8 mouse cellular contexts compared by ENCODE assay signal in genomic region chr13:65258175-65258954, GRCm38 (mm10). TPM values are rescaled to one million over a fixed set of nuclear protein-coding genes. Genes with fewer than 3 reads are reported as not detected.
A peak's percentile ranks its signal among the peaks of the same experiment; 100 is the strongest.
DNase-seq lines count a peak whose midpoint lies in the region; ATAC-seq and TF ChIP-seq lines count a peak whose summit lies in the region.

No protein-coding gene starts in this region.

- peak overlapping the region; percentile 80 for H3K4me3 ChIP-seq in E14TG2a.4 (replicated peaks; ENCODE audit: low read length)
- peak overlapping the region; percentile 9; the same call in 1 of the 2 replicates for H3K4me3 ChIP-seq in embryonic facial prominence, embryonic 13.5 days
- H3K4me3 ChIP-seq in midbrain, embryonic 12.5 days, result peak overlapping the region; percentile 25

- peaks cover 25% of the 10 kb centered on the region for H3K27me3 ChIP-seq in E14TG2a.4 (ENCODE audit: insufficient read depth, low read length)
- peaks cover 14% of the 10 kb centered on the region for H3K27me3 ChIP-seq in embryonic facial prominence, embryonic 13.5 days
- H3K27me3 ChIP-seq in midbrain, embryonic 12.5 days, result 0 out of 2 replicates have a peak, but pooled peaks cover 7% of the 10 kb centered on the region

- WGBS in embryonic facial prominence, embryonic 13.5 days, result 33% methylated on average over 36 of the region's 36 CpGs
- 27% methylated on average over 36 of the region's 36 CpGs for WGBS in midbrain, embryonic 12.5 days

- peak; percentile 53 for DNase-seq in adrenal gland, postnatal 10 days
- DNase-seq in heart, postnatal 4 days, result peak; percentile 65
- DNase-seq in left cerebral cortex, adult 9 months (ENCODE audit: low spot score in 2 of 2), result peak; percentile 76 to 87
- peak; percentile 58 for DNase-seq in testis, postnatal 14 days (ENCODE audit: low spot score)
- DNase-seq in ovary, adult 18-20 months (ENCODE audit: low spot score), result no peak

- H3K9ac ChIP-seq in embryonic facial prominence, embryonic 13.5 days, result no peak overlapping the region
- H3K9ac ChIP-seq in midbrain, embryonic 12.5 days (replicated peaks), result no peak overlapping the region

- peaks cover 11% of the 10 kb centered on the region for H3K36me3 ChIP-seq in E14TG2a.4 (ENCODE audit: insufficient read depth, low read length)
- H3K36me3 ChIP-seq in embryonic facial prominence, embryonic 13.5 days, result peaks cover 47% of the 10 kb centered on the region
- peaks cover 34% of the 10 kb centered on the region for H3K36me3 ChIP-seq in midbrain, embryonic 12.5 days

- no peak for TF ChIP-seq CTCF in E14TG2a.4 (conservative IDR thresholded peaks at IDR 0.05; ENCODE audit: low read length)

- H3K4me2 ChIP-seq in embryonic facial prominence, embryonic 13.5 days, result peak overlapping the region; percentile 38
- peak overlapping the region; percentile 35 for H3K4me2 ChIP-seq in midbrain, embryonic 12.5 days (replicated peaks)

- H3K4me1 ChIP-seq in E14TG2a.4 (replicated peaks; ENCODE audit: low read depth, low read length), result peaks cover 24% of the 10 kb centered on the region
- no peaks in the 10 kb centered on the region for H3K4me1 ChIP-seq in embryonic facial prominence, embryonic 13.5 days
- no peaks in the 10 kb centered on the region for H3K4me1 ChIP-seq in midbrain, embryonic 12.5 days

- peaks cover 24% of the 10 kb centered on the region for H3K9me3 ChIP-seq in E14TG2a.4 (ENCODE audit: low read length)
- peaks cover 62% of the 10 kb centered on the region for H3K9me3 ChIP-seq in embryonic facial prominence, embryonic 13.5 days
- H3K9me3 ChIP-seq in midbrain, embryonic 12.5 days, result peaks cover 66% of the 10 kb centered on the region

- peak; percentile 41; the same call in 1 of the 2 replicates for ATAC-seq in embryonic facial prominence, embryonic 13.5 days (ENCODE audit: insufficient number of reproducible peaks, insufficient read depth, low FRiP score, low TSS enrichment, low read depth)
- peak; percentile 81 for ATAC-seq in midbrain, embryonic 12.5 days (ENCODE audit: low FRiP score, low read depth)

- no peak overlapping the region for H3K27ac ChIP-seq in embryonic facial prominence, embryonic 13.5 days
- H3K27ac ChIP-seq in midbrain, embryonic 12.5 days (replicated peaks), result no peak overlapping the region

RNA-seq across cellular contexts. Expression of gene Gm10775, which starts 1.0 kb away (rescaled TPM):
- total RNA-seq in adrenal gland, postnatal 10 days (2021), result not detected
- not detected in 2 replicates for polyA plus RNA-seq in embryonic facial prominence, embryonic 13.5 days (2015; fragmentation: Nextera tagmentation; extraction: Ambion mirVana)
- total RNA-seq in heart, postnatal 4 days (2021), result not detected
- polyA plus RNA-seq in midbrain, embryonic 12.5 days (2016; fragmentation: Nextera tagmentation; extraction: Ambion mirVana), result not detected in 2 replicates

RNA-seq across cellular contexts. Expression of gene Zfp369, which starts 20.2 kb away (rescaled TPM):
- total RNA-seq in adrenal gland, postnatal 10 days (2021), result 10 to 100 TPM; 21.1 to 29.3 TPM
- 16.4 and 18.0 TPM in 2 replicates for polyA plus RNA-seq in embryonic facial prominence, embryonic 13.5 days (2015; fragmentation: Nextera tagmentation; extraction: Ambion mirVana)
- 10 to 100 TPM; 30.5 to 32.9 TPM for total RNA-seq in heart, postnatal 4 days (2021)
- 23.3 and 26.8 TPM in 2 replicates for polyA plus RNA-seq in midbrain, embryonic 12.5 days (2016; fragmentation: Nextera tagmentation; extraction: Ambion mirVana)

RNA-seq across cellular contexts. Expression of gene Nlrp4f, which starts 52.6 kb away (rescaled TPM):
- under 1 TPM in 1 of 2 experiments, not detected in 1; 0.36 TPM for total RNA-seq in adrenal gland, postnatal 10 days (2021)
- 0.32 TPM in 1 of 2 replicates, not detected in the other for polyA plus RNA-seq in embryonic facial prominence, embryonic 13.5 days (2015; fragmentation: Nextera tagmentation; extraction: Ambion mirVana)
- total RNA-seq in heart, postnatal 4 days (2021), result not detected
- 0.69 TPM in 1 of 2 replicates, not detected in the other for polyA plus RNA-seq in midbrain, embryonic 12.5 days (2016; fragmentation: Nextera tagmentation; extraction: Ambion mirVana)

Comparison
In these comparisons a context has a peak if more than half of its experiments do, and no peak if none do; other contexts are left out.
1. H3K4me3 ChIP-seq: peak in every context shown above with its lines; median percentile 80 in E14TG2a.4; 25 in midbrain, embryonic 12.5 days; 9 in embryonic facial prominence, embryonic 13.5 days.